Mouse (Mus musculus) lung, embryonic 15.5 days (tissue): ENCODE measurements around the gene Bola2. TPM values are rescaled to one million over a fixed set of nuclear protein-coding genes. Genes with fewer than 3 reads are reported as not detected.

Source experiments
- ATAC-seq: fragments of 200-750 bp; cut with Nextera tagmentation; 2 replicates; pipeline ENCODE4 v1.8.0; 2017; ENCODE audit warnings: moderate number of reproducible peaks, borderline replicate concordance; ENCODE audit not compliant: low FRiP score, low TSS enrichment; ENCODE audit errors: extremely low read depth
- H3K27ac ChIP-seq: fragments of 300-500 bp; sonication (generic); 2 replicates; pipeline ENCODE4 v1.5.1; 2015; ENCODE audit warnings: moderate library complexity, mild to moderate bottlenecking, inconsistent platforms
- H3K27me3 ChIP-seq: fragments of 300-500 bp; sonication (generic); 2 replicates; pipeline ENCODE4 v1.6.1; 2015; ENCODE audit warnings: inconsistent platforms
- H3K36me3 ChIP-seq: fragments of 300-500 bp; sonication (generic); 2 replicates; pipeline ENCODE4 v1.6.1; 2015; ENCODE audit warnings: inconsistent platforms
- H3K4me1 ChIP-seq: fragments of 300-500 bp; sonication (generic); 2 replicates; pipeline ENCODE4 v1.6.1; 2015; ENCODE audit warnings: inconsistent platforms
- H3K4me2 ChIP-seq: fragments of 300-500 bp; sonication (generic); 2 replicates; pipeline ENCODE4 v1.6.1; 2015; ENCODE audit warnings: inconsistent platforms, mild to moderate bottlenecking, moderate library complexity
- H3K4me3 ChIP-seq: fragments of 300-500 bp; sonication (generic); 2 replicates; pipeline ENCODE4 v1.5.1; 2015; ENCODE audit warnings: mild to moderate bottlenecking, inconsistent platforms
- H3K9ac ChIP-seq: fragments of 300-500 bp; sonication (generic); 2 replicates; pipeline ENCODE4 v1.6.1; 2015; ENCODE audit warnings: inconsistent platforms
- H3K9me3 ChIP-seq: fragments of 300-500 bp; sonication (generic); 2 replicates; pipeline ENCODE4 v1.6.1; 2016; ENCODE audit warnings: inconsistent platforms
- WGBS: fragments of 180-500 bp; shearing (Covaris S2); methylation state at CpG from one replicate; pipeline ENCODE4 v1.1.7; 2015; 5-methylcytosine and 5-hydroxymethylcytosine counted together
- polyA plus RNA-seq: library from polyadenylated mRNA; unstranded; fragments of >200 nt; fragmentation: Nextera tagmentation; extraction: Ambion mirVana; gene quantifications from 2 replicates; pipeline ENCODE4 v1.2.1, GENCODE M21; 2015

The Bola2 gene
- polyA plus RNA-seq, 1 experiment from 2014 or later = 105 TPM

DNA sequence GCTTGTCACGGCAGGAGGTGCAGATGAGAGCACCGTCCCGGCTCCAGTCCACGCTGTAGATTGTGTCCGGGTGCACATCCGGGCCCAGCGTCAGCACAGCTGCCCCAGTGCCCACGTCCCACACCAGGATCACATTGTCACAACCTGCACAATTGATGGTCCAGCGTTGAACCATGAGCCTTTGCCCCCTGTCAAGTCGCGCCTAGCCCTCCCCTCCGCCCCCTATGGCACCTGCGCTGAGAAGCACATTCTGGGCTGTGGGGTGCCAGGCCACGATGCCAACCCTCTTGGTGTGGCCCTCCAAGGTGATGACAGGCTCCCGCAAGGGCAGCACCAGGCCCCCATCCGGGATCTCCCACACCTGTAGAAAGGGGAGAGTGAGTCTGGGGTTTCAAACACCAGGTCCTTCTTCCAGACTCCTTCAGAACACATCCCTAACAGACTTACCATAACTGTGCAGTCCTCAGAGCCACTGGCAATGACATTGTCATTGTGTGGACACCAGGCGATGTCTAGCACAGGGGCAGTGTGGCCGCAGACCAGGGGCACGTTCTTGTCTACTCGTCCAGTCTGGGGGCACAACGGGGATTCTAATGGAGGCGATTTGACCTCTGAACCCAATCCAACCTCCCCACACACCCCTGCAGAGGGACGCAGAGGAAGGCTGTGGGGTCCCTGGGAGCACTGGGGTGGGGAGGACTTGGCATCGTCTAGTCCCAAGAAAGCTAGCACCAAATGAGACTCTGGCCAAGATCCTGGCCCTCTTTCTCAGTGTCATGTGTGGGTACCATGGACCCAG is 6.6 kb downstream of the Bola2 start:
- H3K4me1 ChIP-seq = peaks cover 28% of the 10 kb centered on the region
- H3K4me2 ChIP-seq = peak overlapping the region; percentile 38; the same call in 1 of the 2 replicates
- peaks cover 31% of the 10 kb centered on the region for H3K27me3 ChIP-seq
- H3K9ac ChIP-seq = no peak overlapping the region
- no peak overlapping the region for H3K27ac ChIP-seq
- 0 out of 2 replicates have a peak, but pooled peaks cover 3% of the 10 kb centered on the region for H3K36me3 ChIP-seq
- 54% methylated on average over 24 of the region's 24 CpGs for WGBS
- H3K4me3 ChIP-seq = no peak overlapping the region
- H3K9me3 ChIP-seq = no peaks in the 10 kb centered on the region
- no peak for ATAC-seq

DNA sequence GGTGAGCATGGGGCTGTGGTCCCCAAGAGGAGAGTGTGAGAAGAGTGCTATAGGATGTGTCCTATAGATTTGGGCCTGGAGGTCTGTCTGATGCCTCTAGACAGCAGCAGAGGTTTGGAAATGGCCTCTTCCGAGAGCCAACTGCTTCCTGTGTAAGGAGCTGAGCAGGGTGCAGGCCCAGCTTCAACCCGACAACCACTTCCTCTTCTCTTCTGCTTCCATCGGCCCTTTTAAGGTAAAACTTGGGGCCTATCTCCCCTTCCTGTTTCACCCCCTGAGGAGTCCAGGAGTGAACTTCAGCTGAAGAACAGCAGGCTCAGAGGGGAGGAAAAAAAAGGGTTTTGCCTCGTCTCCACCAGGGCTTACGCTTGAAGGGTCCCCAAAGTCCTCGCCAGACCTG is 7.2 kb downstream of the Bola2 start:
- no peak overlapping the region for H3K4me3 ChIP-seq
- peaks cover 22% of the 10 kb centered on the region for H3K4me1 ChIP-seq
- H3K9ac ChIP-seq = no peak overlapping the region
- no peak overlapping the region for H3K4me2 ChIP-seq
- no peak overlapping the region for H3K27ac ChIP-seq
- H3K36me3 ChIP-seq = 0 out of 2 replicates have a peak, but pooled peaks cover 3% of the 10 kb centered on the region
- H3K9me3 ChIP-seq = no peaks in the 10 kb centered on the region
- WGBS = 67% methylated on average over 6 of the region's 6 CpGs
- peaks cover 31% of the 10 kb centered on the region for H3K27me3 ChIP-seq
- ATAC-seq = no peak

DNA sequence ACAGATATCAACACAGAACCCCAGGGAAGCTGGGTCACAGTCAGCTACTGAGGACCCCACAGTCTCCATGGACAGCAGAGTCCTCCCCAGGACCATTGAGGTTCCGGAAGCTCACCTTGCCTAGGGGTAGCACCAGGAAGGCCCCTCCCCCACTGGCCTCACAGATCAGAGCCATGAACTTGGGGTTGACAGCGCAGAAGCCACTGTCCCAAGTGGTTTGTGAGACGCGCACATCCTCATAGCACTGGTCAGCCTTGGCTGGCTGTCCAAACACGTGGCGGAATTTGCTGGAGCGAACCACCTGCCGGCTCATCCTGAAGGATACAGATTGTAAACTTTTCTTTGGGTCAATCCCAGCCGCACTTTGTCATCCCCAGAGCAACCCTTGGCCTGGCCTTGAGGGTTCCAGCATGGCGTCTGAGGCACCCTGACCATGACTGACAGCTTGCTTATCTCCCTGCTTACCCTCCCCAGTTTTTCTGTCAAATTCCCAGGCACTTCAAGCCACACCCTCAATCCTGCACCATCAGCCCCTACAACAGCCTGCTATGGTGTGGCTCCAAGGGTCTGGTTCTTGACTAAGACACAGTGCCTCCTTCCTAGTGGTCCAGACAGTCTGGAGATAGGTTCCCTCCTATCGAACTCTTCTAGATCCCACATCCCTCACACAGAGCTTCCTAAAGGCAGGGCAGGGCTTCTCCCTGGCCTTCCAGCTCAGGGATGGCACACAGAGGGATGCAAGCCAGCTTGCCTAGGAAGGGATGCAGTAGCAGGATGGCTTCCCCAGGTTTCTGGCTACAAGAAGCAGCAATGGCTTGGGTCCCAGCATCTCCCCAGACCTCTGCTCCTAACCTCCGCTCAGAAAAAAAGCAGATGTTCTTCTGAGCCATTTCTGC is 7.9 kb downstream of the Bola2 start:
- 65% methylated on average over 12 of the region's 12 CpGs for WGBS
- Histone ChIP-seq H3K4me1 (peaks cover 22% of the 10 kb centered on the region), H3K4me2 (no peak overlapping the region; the same call in 1 of the 2 replicates), H3K4me3 (peak overlapping the region; percentile 43; the same call in 1 of the 2 replicates), H3K36me3 (0 out of 2 replicates have a peak, but pooled peaks cover 3% of the 10 kb centered on the region), H3K9ac (no peak overlapping the region), H3K9me3 (no peaks in the 10 kb centered on the region), H3K27me3 (peaks cover 31% of the 10 kb centered on the region), H3K27ac (0 out of 2 replicates have a peak overlapping the region, but pooled peaks have one; percentile 15)
- ATAC-seq = no peak

DNA sequence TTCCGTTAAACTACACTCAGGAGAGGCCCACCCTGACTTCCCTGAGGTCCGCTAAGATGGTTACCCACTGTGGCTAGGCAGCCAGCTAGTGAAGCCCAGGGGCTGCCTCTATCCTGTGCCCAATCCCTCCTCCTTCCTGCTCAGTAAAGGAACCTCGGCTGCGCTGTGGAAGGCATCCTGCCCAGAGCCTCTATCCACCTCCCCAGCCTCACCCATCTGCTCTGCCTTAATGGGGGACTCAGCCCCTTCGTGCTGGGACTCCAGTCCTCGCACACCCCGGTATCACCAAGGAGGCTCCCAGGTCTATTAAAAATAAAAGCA is 8.5 kb downstream of the Bola2 start:
- no peak overlapping the region for H3K9ac ChIP-seq
- peaks cover 22% of the 10 kb centered on the region for H3K4me1 ChIP-seq
- H3K27me3 ChIP-seq = peaks cover 31% of the 10 kb centered on the region
- no peak for ATAC-seq
- WGBS = 19% methylated on average over 7 of the region's 7 CpGs
- 0 out of 2 replicates have a peak, but pooled peaks cover 2% of the 10 kb centered on the region for H3K36me3 ChIP-seq
- peak overlapping the region; percentile 78 for H3K4me2 ChIP-seq
- H3K27ac ChIP-seq = 0 out of 2 replicates have a peak overlapping the region, but pooled peaks have one; percentile 15
- peak overlapping the region; percentile 43 for H3K4me3 ChIP-seq
- no peaks in the 10 kb centered on the region for H3K9me3 ChIP-seq

DNA sequence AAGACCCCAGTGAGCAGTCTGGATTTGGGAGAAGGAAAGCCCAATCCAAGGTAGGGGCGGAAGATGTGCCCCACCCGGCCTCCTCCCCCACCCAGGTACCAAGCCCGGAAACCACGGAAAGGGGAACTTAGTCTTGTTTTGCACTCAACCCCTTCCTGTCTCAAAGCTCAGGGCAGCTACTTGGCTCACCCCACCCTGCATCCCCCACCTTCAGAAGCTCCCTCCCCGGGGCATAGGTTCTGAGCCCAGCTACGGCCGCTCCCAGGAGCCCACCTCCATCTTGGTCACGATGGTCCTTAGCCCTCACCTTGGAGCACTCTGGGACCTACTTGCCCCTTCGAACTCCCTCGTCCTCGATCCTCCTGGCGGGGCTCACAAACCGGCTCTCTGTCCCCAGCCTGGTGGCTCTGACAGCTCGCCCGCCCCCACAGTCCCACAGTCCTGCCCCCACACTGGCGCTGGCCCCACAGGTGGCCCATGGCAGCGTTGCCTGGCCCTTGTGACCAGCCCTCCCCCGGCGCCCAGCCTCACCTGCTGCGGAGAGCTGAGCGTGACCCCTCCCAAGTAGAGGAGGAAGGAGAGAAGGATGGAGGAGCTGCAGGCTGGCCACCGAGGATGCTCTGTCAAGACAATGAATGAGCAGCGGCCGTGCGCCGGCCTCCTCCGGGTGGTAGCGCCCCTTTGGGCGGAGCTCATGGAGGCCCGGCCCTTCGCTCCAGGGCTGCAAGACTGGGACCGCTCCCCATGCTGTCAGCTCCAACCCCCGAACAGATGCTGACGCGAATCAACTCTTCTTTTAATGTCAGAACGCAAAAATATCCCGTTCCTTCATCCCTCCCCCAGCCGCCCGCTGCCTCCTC is 9.2 kb downstream of the Bola2 start:
- H3K27ac ChIP-seq = no peak overlapping the region
- H3K9ac ChIP-seq = peak overlapping the region; percentile 29
- H3K4me3 ChIP-seq = peak overlapping the region; percentile 43
- 3% methylated on average over 39 of the region's 39 CpGs for WGBS
- H3K4me1 ChIP-seq = peaks cover 22% of the 10 kb centered on the region
- peaks cover 31% of the 10 kb centered on the region for H3K27me3 ChIP-seq
- ATAC-seq = peak; percentile 72
- no peaks in the 10 kb centered on the region for H3K36me3 ChIP-seq
- H3K4me2 ChIP-seq = peak overlapping the region; percentile 78
- no peaks in the 10 kb centered on the region for H3K9me3 ChIP-seq

DNA sequence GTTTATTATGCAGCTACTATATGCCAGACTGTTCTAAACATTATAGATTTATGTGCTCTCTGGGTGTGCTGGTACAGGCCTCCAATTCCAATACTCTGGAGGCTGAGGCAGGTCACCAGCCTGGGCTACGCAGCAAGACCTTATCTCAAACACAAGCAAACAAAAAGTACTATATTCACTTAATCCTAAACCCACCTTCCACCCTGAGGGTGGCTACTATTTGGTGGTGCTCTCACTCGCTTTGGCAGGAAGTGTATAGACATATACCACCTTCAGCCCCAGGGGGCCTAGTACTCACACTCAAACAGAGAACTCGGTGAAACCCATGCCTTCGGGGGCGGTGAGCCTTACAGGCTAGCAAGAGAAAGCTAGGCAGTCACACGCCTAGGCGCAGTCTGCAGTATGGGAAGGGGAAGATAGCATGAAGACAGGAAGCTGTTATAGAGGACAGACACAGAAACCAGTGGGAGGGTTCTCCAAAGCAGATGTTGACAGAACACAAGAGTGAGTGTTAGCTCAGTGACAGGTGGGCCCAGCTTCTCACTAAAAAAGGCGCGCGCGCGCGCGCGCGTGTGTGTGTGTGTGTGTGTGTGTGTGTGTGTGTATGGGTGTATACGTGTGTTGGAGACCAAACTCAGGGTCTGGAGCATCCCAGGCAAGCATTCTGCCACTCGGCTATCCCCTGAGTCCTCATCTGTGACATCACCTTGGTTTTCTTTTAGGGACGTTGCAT is 12.4 kb downstream of the Bola2 start, which contains the start of gene Coro1a:
Gene Coro1a, minus strand, starts transcription at position 346 of the 733 bp plus-strand sequence.
- Histone ChIP-seq H3K36me3 (no peaks in the 10 kb centered on the region), H3K4me2 (no peak within 1 kb of the TSS), H3K4me3 (no peak within 1 kb of the TSS), H3K27ac (no peak within 1 kb of the TSS), H3K9ac (no peak within 1 kb of the TSS), H3K4me1 (peaks cover 15% of the 10 kb centered on the region), H3K27me3 (peaks cover 31% of the 10 kb centered on the region), H3K9me3 (no peaks in the 10 kb centered on the region)
- ATAC-seq = no peak
- 83% methylated on average over 19 of the region's 19 CpGs for WGBS

DNA sequence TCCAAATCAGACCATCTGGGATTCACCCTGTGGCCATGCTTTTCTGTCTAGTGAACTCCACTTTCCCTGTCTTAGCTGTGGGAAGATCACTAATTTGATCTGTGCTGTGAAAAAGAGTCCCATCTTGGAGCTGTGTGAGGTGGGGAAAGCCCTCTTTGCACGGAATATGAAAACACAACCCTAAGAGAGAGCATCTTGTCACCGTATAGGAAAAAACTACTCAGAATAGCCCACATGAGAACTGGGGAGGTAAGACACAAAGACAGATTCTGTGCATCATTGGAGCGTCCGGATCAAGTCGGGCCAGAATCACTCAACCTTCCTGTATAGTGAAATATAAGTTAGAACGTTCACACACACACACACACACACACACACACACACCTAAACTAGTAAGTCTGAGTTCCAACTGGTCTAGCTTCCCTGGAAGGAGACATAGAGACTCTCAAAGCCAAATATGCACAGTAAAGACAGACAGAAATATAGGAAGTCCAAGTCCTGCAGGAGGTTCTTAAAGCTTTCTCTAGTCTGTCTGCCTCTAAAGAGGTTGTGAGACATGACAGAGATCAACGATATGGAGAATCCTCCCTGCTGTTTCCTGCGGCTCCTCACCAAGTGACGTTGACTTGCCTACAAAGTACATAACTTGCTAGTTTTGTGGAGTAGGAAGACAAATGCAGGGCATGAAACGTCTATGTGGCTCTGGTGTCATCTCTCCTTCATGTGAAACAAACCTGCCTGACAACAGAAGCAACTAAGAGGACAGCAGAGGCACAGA is 13.2 kb downstream of the Bola2 start:
- Histone ChIP-seq H3K4me1 (peaks cover 15% of the 10 kb centered on the region), H3K4me2 (no peak overlapping the region), H3K27ac (no peak overlapping the region), H3K9ac (no peak overlapping the region), H3K9me3 (no peaks in the 10 kb centered on the region), H3K27me3 (peaks cover 25% of the 10 kb centered on the region), H3K4me3 (no peak overlapping the region), H3K36me3 (no peaks in the 10 kb centered on the region)
- 78% methylated on average over 10 of the region's 10 CpGs for WGBS
- ATAC-seq = no peak

DNA sequence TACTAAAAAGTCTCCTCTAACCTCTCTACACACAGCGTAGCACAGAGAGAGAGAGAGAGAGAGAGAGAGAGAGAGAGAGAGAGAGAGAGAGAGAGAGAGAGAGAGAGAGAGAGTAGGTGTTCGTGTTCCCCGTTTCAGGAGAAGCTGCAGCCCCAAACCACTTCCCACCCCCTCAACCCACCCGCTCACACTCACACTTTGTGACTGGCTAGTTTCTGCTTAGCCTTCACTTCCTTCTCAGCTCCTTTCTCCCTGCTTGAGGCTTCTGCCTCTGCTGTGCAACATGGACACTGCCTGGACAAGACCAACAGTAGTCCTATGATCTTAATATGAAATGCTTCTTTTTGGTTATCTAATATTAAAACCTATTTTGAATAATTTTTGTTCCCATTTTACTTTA is 15.1 kb downstream of the Bola2 start:
- no peaks in the 10 kb centered on the region for H3K4me1 ChIP-seq
- WGBS = 83% methylated on average over 4 of the region's 4 CpGs

DNA sequence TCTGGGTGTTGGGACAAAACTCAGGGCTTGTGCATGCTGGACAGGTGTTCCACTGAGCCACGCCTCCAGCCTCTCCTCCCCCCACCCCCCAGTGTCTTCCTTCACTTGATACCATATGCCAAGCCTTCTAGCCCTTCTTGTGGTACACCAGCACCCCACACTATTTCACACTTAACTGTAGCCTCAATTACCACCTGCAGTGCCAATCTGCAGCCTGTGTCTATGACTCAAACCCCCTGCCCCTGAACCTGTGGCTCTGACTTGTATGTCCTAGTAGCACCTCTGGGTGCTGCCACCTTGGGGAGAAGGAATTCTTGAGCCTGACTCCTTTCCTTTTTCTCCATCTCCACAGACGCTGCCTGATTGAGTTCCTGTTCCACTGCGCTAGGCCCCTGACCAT is 16.7 kb downstream of the Bola2 start:
- H3K4me2 ChIP-seq = no peak overlapping the region
- 64% methylated on average over 3 of the region's 3 CpGs for WGBS
- H3K27me3 ChIP-seq = no peaks in the 10 kb centered on the region
- no peaks in the 10 kb centered on the region for H3K36me3 ChIP-seq
- H3K9ac ChIP-seq = no peak overlapping the region
- no peak for ATAC-seq
- H3K27ac ChIP-seq = no peak overlapping the region
- no peaks in the 10 kb centered on the region for H3K9me3 ChIP-seq
- H3K4me3 ChIP-seq = no peak overlapping the region
- no peaks in the 10 kb centered on the region for H3K4me1 ChIP-seq

More for the DNA sequence above, 15.1 kb downstream of the Bola2 start:
- ATAC-seq = no peak
- H3K4me2 ChIP-seq = no peak overlapping the region
- H3K4me3 ChIP-seq = no peak overlapping the region
- H3K9me3 ChIP-seq = no peaks in the 10 kb centered on the region
- no peak overlapping the region for H3K27ac ChIP-seq
- H3K36me3 ChIP-seq = no peaks in the 10 kb centered on the region
- H3K27me3 ChIP-seq = peaks cover 7% of the 10 kb centered on the region; the same call in 1 of the 2 replicates
- no peak overlapping the region for H3K9ac ChIP-seq

DNA sequence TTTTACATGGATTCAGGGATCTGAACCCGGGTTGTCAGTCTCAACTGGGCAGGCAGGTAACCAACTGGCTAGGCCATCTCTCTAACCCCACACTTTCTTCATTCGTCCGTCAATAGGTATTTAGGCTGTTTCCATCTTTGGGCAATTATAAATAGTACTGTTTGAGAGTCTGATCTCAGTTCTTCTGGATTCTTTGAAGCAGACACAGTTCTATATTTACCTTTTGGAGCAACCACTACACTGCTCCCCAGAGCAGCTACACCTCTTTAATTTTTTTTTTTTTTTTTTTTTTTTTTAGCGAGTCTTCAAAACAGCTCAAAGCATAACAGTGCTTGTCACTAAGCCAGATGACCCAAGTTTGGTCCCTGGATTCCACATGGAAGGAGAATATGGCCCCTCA is 20.5 kb downstream of the Bola2 start:
- no peak for ATAC-seq
- H3K4me2 ChIP-seq = no peak overlapping the region
- no peaks in the 10 kb centered on the region for H3K27me3 ChIP-seq
- no peaks in the 10 kb centered on the region for H3K36me3 ChIP-seq
- no peaks in the 10 kb centered on the region for H3K9me3 ChIP-seq
- no peak overlapping the region for H3K9ac ChIP-seq
- no peaks in the 10 kb centered on the region; the same call in 1 of the 2 replicates for H3K4me1 ChIP-seq
- H3K4me3 ChIP-seq = no peak overlapping the region
- no peak overlapping the region for H3K27ac ChIP-seq
- 79% methylated on average over 4 of the region's 4 CpGs for WGBS
